Mouse (Mus musculus) ES-Bruce4 (cell line): ENCODE measurements around the gene Il1rl1.

Experiments
- CTCF ChIP-seq: IDR thresholded peaks from one replicate; pipeline ENCODE4 v1.8.1; 2011; ENCODE audit warnings: low read depth, low read length
- EP300 ChIP-seq: IDR thresholded peaks from 2 replicates; pipeline ENCODE4 v1.6.1; 2011; ENCODE audit warnings: low read depth, low read length; ENCODE audit not compliant: insufficient read depth
- POLR2A ChIP-seq: IDR thresholded peaks from one replicate; pipeline ENCODE4 v1.8.1; 2011; ENCODE audit warnings: low read length; ENCODE audit not compliant: insufficient read depth

DNA sequence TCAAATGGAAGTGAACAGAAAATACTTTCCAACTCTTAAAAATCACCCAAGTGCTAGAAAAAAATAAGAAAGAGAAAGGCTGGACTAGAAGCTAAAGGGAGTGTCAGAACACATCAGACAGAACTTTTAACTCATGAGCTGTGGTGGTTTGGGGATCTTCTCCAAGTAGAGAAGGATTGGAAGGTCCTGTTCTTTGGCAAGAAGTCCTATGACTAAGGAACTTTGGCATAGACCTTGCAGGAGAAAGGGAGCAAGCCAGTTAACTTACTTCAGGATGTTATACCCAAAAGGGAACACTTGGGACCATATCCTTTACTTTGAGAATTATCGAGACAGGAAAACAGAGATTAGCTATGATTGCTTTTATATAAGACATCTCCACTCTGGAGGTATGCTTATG is 43.0 kb downstream of the Il1rl1 start:
- TF ChIP-seq CTCF (no peak), POLR2A (no peak), EP300 (no peak)
